Mouse (Mus musculus): ENCODE results near the gene Nme2.

Nme2 gene

GRCm38 (mm10) chr11:93956159-93956558 lies at the start of gene Nme2:
TSS of gene Nme2 (minus strand) at chr11:93956259.
- DNase-seq: no peak

- no peak for DNase-seq
Observed at GRCm38 (mm10) chr11:94003346-94003745, 47.3 kb upstream of the Nme2 start.

- DNase-seq: no peak
Observed at GRCm38 (mm10) chr11:93999276-93999675, 43.2 kb upstream of the Nme2 start.

GRCm38 (mm10) chr11:93997141-93997775 lies 41.2 kb upstream of the Nme2 start:
- DNase-seq: peak; percentile 77

GRCm38 (mm10) chr11:93996306-93997140 lies 40.5 kb upstream of the Nme2 start:
- DNase-seq: peak; percentile 71

- peak; percentile 97 for DNase-seq
Observed at GRCm38 (mm10) chr11:93995720-93996305, 39.8 kb upstream of the Nme2 start, which contains the start of gene Spag9. TSS of gene Spag9 (plus strand) at chr11:93996091.

GRCm38 (mm10) chr11:93995111-93995719 lies 39.2 kb upstream of the Nme2 start:
- peak; percentile 85 for DNase-seq

- DNase-seq: no peak
Observed at GRCm38 (mm10) chr11:93994531-93994930, 38.5 kb upstream of the Nme2 start.

- peak; percentile 72 for DNase-seq
Observed at GRCm38 (mm10) chr11:93988328-93989062, 32.4 kb upstream of the Nme2 start.

- no peak for DNase-seq
Observed at GRCm38 (mm10) chr11:93987625-93988327, 31.7 kb upstream of the Nme2 start.

GRCm38 (mm10) chr11:93987026-93987425 lies 31.0 kb upstream of the Nme2 start:
- DNase-seq: no peak

GRCm38 (mm10) chr11:93986298-93986697 lies 30.2 kb upstream of the Nme2 start:
- DNase-seq: no peak

GRCm38 (mm10) chr11:93985265-93985664 lies 29.2 kb upstream of the Nme2 start:
- no peak for DNase-seq

GRCm38 (mm10) chr11:93984619-93985018 lies 28.6 kb upstream of the Nme2 start:
- DNase-seq: no peak

- DNase-seq: no peak
Observed at GRCm38 (mm10) chr11:93979502-93980049, 23.5 kb upstream of the Nme2 start.

- no peak for DNase-seq
Observed at GRCm38 (mm10) chr11:93972951-93973350, 16.9 kb upstream of the Nme2 start.

GRCm38 (mm10) chr11:93969799-93970198 lies 13.7 kb upstream of the Nme2 start:
- DNase-seq: no peak

- DNase-seq: no peak
Observed at GRCm38 (mm10) chr11:93969171-93969570, 13.1 kb upstream of the Nme2 start.

GRCm38 (mm10) chr11:93968848-93969128 lies 12.7 kb upstream of the Nme2 start:
- DNase-seq: no peak

- DNase-seq: peak; percentile 98
Observed at GRCm38 (mm10) chr11:93968005-93968847, 12.2 kb upstream of the Nme2 start, which contains the start of the genes Gm20390 and Nme1. TSS of gene Gm20390 (minus strand) at chr11:93968293. TSS of gene Nme1 (minus strand) at chr11:93968521.

- no peak for DNase-seq
Observed at GRCm38 (mm10) chr11:93967381-93967780, 11.3 kb upstream of the Nme2 start.

Measured in kidney, postnatal 10 days (tissue).